Mouse (Mus musculus) liver, postnatal 0 days (tissue): ENCODE measurements around the gene Lrrc47.

Experiments used
- CTCF ChIP-seq: sonication (generic); IDR thresholded peaks from 2 replicates; pipeline ENCODE4 v1.5.1; 2016; ENCODE audit warnings: antibody characterized with exemption, low read depth
- EP300 ChIP-seq: IDR thresholded peaks from 2 replicates; pipeline ENCODE4 v1.6.1; 2016; ENCODE audit warnings: antibody characterized with exemption, low read depth, mild to moderate bottlenecking

- TF ChIP-seq EP300 = no peak
- TF ChIP-seq CTCF = no peak
Measured at GRCm38 (mm10) chr4:153993505-153993904, 18.0 kb upstream of the Lrrc47 start.
